Mouse (Mus musculus) forebrain, embryonic 10.5 days (tissue): ENCODE measurements around the gene Snhg11. TPM values are rescaled to one million over a fixed set of nuclear protein-coding genes. Genes with fewer than 3 reads are reported as not detected.

Experiments used
- DNase-seq: peaks from one replicate; pipeline ENCODE4 v3.0.0-alpha.2; 2017; ENCODE audit warnings: low spot score; ENCODE audit errors: extremely low spot score
- H3K27ac ChIP-seq: fragments of 300-500 bp; sonication (generic); 2 replicates; pipeline ENCODE4 v1.5.1; 2016; ENCODE audit warnings: mild to moderate bottlenecking
- H3K27me3 ChIP-seq: fragments of 300-500 bp; sonication (generic); 2 replicates; pipeline ENCODE4 v1.6.1; 2016; ENCODE audit warnings: mild to moderate bottlenecking; ENCODE audit not compliant: poor library complexity, severe bottlenecking
- H3K36me3 ChIP-seq: fragments of 300-500 bp; sonication (generic); replicated peaks from 2 replicates; pipeline ENCODE4 v1.6.1; 2016; ENCODE audit warnings: mild to moderate bottlenecking, moderate library complexity
- H3K4me1 ChIP-seq: fragments of 300-500 bp; sonication (generic); 2 replicates; pipeline ENCODE4 v1.6.1; 2016
- H3K4me3 ChIP-seq: fragments of 300-500 bp; sonication (generic); 2 replicates; pipeline ENCODE4 v1.5.1; 2016; ENCODE audit warnings: mild to moderate bottlenecking, moderate library complexity
- H3K9me3 ChIP-seq: fragments of 300-500 bp; sonication (generic); 2 replicates; pipeline ENCODE4 v1.6.1; 2016; ENCODE audit warnings: mild to moderate bottlenecking, moderate library complexity
- WGBS: fragments of 180-500 bp; shearing (Covaris S2); methylation state at CpG from one replicate; pipeline ENCODE4 v1.1.7; 2016; 5-methylcytosine and 5-hydroxymethylcytosine counted together
- polyA plus RNA-seq: library from polyadenylated mRNA; unstranded; fragments of >200 nt; fragmentation: Nextera tagmentation; extraction: Ambion mirVana; gene quantifications from 2 replicates; pipeline ENCODE4 v1.2.1, GENCODE M21; 2016

Snhg11 gene
- polyA plus RNA-seq, 1 experiment from 2014 or later = 16.2 TPM

GRCm38 (mm10) chr2:158413240-158413639 is 37.8 kb downstream of the Snhg11 start:
- WGBS = 85% methylated on average over 2 of the region's 2 CpGs
- peaks cover 19% of the 10 kb centered on the region for H3K4me1 ChIP-seq
- no peaks in the 10 kb centered on the region for H3K27me3 ChIP-seq
- H3K4me3 ChIP-seq = no peak overlapping the region
- no peaks in the 10 kb centered on the region for H3K9me3 ChIP-seq
- no peak overlapping the region for H3K27ac ChIP-seq
- DNase-seq = no peak
- H3K36me3 ChIP-seq = no peaks in the 10 kb centered on the region

- no peaks in the 10 kb centered on the region for H3K9me3 ChIP-seq
- H3K4me1 ChIP-seq = peaks cover 6% of the 10 kb centered on the region
- no peak overlapping the region for H3K27ac ChIP-seq
- H3K4me3 ChIP-seq = no peak overlapping the region
- H3K27me3 ChIP-seq = no peaks in the 10 kb centered on the region
- DNase-seq = no peak
- whole genome bisulfite sequencing = 92% methylated on average over 1 of the region's 1 CpGs
- no peaks in the 10 kb centered on the region for H3K36me3 ChIP-seq
Observed at GRCm38 (mm10) chr2:158415826-158416225, 40.4 kb downstream of the Snhg11 start.

DNA sequence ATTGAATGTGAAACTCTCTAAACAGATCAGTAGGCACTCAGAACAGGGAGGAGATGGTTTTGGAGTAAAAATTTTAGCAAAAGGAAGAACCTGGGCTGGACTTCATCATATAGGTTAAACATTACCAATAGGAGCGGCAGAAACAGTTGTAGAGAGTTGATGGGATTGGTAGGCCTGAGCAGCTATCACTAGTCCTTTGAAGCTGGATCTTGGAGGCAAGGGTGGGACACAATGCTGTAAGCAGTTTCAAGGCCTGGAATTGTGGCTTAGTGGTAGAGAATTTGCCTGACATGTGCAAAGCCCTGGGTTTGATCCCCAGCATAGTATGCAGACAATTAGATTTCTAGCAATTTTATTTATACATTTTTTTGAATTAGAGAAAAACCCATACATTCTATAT is 43.2 kb downstream of the Snhg11 start:
- Histone ChIP-seq H3K27me3 (no peaks in the 10 kb centered on the region), H3K4me1 (no peaks in the 10 kb centered on the region), H3K36me3 (peaks cover 18% of the 10 kb centered on the region), H3K9me3 (no peaks in the 10 kb centered on the region), H3K27ac (no peak overlapping the region), H3K4me3 (no peak overlapping the region)
- no peak for DNase-seq
- 93% methylated on average over 1 of the region's 1 CpGs for WGBS

Other genes starting within 250 kb of the Snhg11 start
- 6.3 and 7.2 TPM in 2 replicates for gene Tgm2, start 229.2 kb upstream of the Snhg11 start, polyA plus RNA-seq
- 2.3 and 3.1 TPM in 2 replicates for gene D630003M21Rik, start 146.4 kb upstream of the Snhg11 start, polyA plus RNA-seq
- gene Bpi, start 117.5 kb upstream of the Snhg11 start, polyA plus RNA-seq = not detected in 2 replicates
- gene Lbp, start 69.1 kb upstream of the Snhg11 start, polyA plus RNA-seq = 1.9 and 2.0 TPM in 2 replicates
- 12.8 and 13.6 TPM in 2 replicates for gene Ralgapb, start 34.2 kb downstream of the Snhg11 start, polyA plus RNA-seq
- not detected in 2 replicates for gene Adig, start 127.0 kb downstream of the Snhg11 start, polyA plus RNA-seq
- gene Arhgap40, start 137.2 kb downstream of the Snhg11 start, polyA plus RNA-seq = 0.28 and 0.62 TPM in 2 replicates
- 0.14 and 0.47 TPM in 2 replicates for gene Slc32a1, start 235.1 kb downstream of the Snhg11 start, polyA plus RNA-seq
- 14.1 and 17.0 TPM in 2 replicates for gene Actr5, start 249.2 kb downstream of the Snhg11 start, polyA plus RNA-seq